Mouse (Mus musculus) monocyte, adult 5-6 weeks (primary cell): ENCODE data around the gene Ddrgk1. TPM values are rescaled to one million over a fixed set of nuclear protein-coding genes. Genes with fewer than 3 reads are reported as not detected.

ENCODE experiments used
- ATAC-seq: fragments of 153-309, 156-312 bp; replicated peaks from 2 replicates; pipeline ENCODE4 v1.8.0; 2017; ENCODE audit warnings: mild to moderate bottlenecking; ENCODE audit not compliant: low TSS enrichment, insufficient number of reproducible peaks, severe bottlenecking, poor library complexity, low FRiP score
- total RNA-seq: library from RNA; stranded (forward); fragments of 200-1000, 200-491, 200-594 nt; gene quantifications from 3 replicates; pipeline ENCODE4 v1.2.3, GENCODE M21; 2017

Ddrgk1 gene
- total RNA-seq, 1 experiment from 2014 or later, result 86.8 TPM

DNA sequence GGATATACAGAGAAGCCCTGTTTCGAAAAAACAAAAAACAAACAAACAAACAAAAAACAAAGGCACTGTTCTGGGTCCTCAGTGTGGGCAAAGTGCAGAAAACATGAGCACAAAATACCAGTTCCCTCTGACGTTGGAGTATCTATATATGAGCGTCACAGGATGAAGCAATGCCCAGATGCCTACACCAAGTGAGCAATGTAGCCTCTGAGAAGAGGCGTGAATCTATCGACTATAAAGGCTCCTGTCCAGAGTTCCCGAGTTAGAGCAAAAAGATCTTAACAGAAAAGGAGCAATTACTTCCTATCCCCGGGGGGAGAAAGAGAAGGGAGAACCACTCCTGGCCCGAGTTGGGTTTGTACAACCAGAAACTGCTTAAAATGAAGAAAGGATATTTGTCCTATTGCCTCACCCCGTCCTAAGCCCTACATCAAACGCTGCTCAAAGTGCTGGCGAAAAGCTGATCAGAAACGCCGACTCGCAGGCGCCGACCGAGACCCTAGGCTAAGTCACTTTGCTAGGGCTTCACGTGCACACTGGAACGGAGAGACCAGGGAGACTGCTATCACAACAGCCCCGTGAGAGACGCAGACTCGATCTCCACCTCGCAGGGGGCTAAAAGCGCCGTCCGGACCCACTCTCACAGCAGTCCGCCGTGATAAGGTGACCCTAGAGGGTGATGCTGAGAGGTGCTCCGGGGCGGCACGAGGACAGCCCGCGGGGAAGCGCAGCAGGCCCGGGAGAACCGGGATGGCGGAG, 35.2 kb downstream of the Ddrgk1 start:
- ATAC-seq, result peak; percentile 16; the same call in 1 of the 2 replicates

DNA sequence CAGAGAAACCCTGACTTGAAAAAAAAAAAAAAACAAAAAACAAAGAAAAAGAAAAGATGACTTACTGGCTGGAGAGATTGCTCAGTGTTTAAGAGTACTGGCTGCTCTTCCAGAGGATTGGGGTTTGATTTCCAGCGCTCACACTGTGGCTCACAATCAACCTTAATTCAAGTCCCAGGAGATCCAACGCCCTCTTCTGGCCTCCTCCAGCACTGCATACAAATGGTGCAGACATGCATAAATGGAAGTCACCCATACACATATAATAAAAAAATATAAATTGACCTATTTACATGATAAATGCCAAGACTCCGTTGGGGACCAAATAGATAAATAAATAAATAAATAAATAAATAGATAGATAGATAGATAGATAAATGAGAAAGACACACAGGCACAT, 36.0 kb downstream of the Ddrgk1 start:
- no peak for ATAC-seq

DNA sequence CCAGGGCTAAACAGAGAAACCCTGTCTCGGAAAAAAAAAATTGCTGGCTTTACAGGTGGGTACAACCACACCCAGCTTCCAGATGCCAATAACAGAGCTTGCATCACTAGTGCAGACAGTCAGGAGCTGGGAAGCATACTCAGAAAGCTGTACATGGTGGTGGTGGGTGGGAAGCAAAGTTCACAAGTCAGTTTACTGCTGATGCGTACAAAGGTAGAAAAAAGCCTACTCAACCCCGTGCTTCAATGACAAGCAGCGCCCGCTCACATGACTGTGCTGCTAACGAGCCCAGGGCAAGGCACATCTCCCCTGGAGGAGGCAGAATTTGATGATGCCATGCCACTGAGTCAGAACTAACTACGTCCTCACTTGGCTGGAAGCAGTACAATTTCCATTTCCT, 45.5 kb downstream of the Ddrgk1 start:
- ATAC-seq, result no peak

DNA sequence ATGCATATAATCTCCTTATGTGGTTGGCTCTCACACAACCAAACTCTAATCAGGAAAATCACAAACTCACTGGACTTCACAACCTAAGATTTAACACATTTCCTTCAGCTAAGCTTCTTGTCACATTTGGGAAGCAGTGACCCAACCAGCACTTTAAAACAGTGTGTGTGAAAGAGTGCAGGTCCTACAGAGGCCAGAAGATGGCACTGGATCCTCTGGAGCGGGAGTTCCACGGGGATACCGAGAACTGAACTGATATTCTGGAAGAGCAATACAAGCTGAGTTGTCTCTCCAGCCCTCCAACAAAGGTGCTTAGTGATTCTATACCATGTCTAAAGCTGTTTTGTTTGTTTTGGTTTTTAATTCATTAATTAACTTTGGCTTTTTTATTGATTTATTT, 51.4 kb downstream of the Ddrgk1 start:
- no peak for ATAC-seq

Other genes starting within 250 kb of the Ddrgk1 start
- 199 to 267 TPM (median 223 TPM) in 3 replicates for gene Vps16, start 240.3 kb downstream of the Ddrgk1 start, total RNA-seq
- gene Pced1a, start 240.0 kb downstream of the Ddrgk1 start, total RNA-seq, result 20.8 to 40.3 TPM (median 22.5 TPM) in 3 replicates
- gene Ptpra, start 214.4 kb downstream of the Ddrgk1 start, total RNA-seq, result 103 to 177 TPM (median 151 TPM) in 3 replicates
- 12.2 to 32.6 TPM (median 25.0 TPM) in 3 replicates for gene Mrps26, start 100.9 kb downstream of the Ddrgk1 start, total RNA-seq
- not detected in 3 replicates for gene Oxt, start 88.5 kb downstream of the Ddrgk1 start, total RNA-seq
- gene Avp, start 82.1 kb downstream of the Ddrgk1 start, total RNA-seq, result not detected in 3 replicates
- gene Fastkd5, start 34.6 kb downstream of the Ddrgk1 start, total RNA-seq, result 5.1 to 10.8 TPM (median 9.0 TPM) in 3 replicates
- 2.9 to 5.1 TPM (median 3.5 TPM) in 3 replicates for gene Ubox5, start 34.6 kb downstream of the Ddrgk1 start, total RNA-seq
- gene Lzts3, start 21.9 kb downstream of the Ddrgk1 start, total RNA-seq, result 0.29 to 0.95 TPM (median 0.85 TPM) in 3 replicates
- gene Itpa, start 3.0 kb upstream of the Ddrgk1 start, total RNA-seq, result 33.0 to 47.1 TPM (median 41.8 TPM) in 3 replicates
- not detected in 3 replicates for gene Slc4a11, start 32.9 kb upstream of the Ddrgk1 start, total RNA-seq
- gene 4930402H24Rik, start 241.7 kb upstream of the Ddrgk1 start, total RNA-seq, result 9.0 to 34.0 TPM (median 14.8 TPM) in 3 replicates
- gene Atrn, start 241.8 kb upstream of the Ddrgk1 start, total RNA-seq, result 7.9 to 15.1 TPM (median 13.4 TPM) in 3 replicates